ENCODE assay signal across 9 mouse cellular contexts in the genomic region with DNA sequence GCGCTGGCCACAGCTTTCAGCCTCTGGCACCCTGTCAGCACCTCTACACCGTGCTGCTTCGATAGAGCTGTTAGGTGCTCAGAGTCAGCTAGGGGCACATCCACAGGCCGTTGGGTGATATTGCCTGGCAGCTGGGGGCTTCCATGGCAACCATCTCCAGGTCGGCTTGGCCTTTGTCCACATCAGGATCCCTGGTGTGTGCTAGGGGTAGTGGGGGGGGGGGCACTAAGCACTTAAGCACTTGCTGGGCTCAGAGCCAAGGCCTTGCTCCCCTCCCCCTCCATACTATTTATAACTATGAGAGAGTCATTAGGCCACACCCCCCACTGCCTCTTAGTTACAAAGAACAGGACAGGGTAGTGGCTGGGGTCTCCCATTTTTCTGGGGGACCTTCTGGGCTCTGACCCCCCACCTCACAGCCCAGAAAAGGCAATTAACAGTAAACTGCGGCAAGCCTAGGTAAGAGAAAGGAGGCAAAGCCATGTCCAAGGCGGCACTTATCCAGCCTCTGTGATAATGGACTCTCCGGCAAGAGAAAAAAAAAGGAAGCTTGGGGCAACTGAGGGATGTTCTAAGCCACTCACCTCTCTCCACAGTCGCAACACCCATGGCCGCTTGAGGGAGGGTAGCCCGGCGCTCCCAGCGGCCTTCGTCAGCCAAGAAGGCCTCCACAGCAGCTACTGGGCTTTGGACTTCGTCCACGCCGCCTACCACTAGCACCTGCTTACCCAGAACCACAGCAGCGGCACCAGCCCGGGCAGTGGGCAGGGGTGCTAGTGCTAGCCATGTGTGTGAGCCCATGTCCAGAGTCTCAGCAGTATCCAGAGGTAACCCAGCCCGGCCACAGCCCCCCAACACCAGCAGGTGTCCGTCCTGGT. TPM values are rescaled to one million over a fixed set of nuclear protein-coding genes. Genes with fewer than 3 reads are reported as not detected.
DNase-seq lines count a peak whose midpoint lies in the region; ATAC-seq and TF ChIP-seq lines count a peak whose summit lies in the region.
"Had no signal": no experiment of that assay in that cellular context is flagged by ENCODE, and none has a peak within 500 bp of the region (broad histone marks: within the 10 kb centered on the region; RNA-seq: fewer than 3 reads in every experiment).

No protein-coding gene starts in this region.

- 45% methylated on average over 21 of the region's 21 CpGs for WGBS in forebrain, embryonic 13.5 days
- WGBS in intestine, embryonic 16.5 days, result 59% methylated on average over 21 of the region's 21 CpGs
- WGBS in lung, postnatal 0 days, result 48% methylated on average over 21 of the region's 21 CpGs

- DNase-seq in left cerebral cortex, adult 18-20 months (ENCODE audit: low spot score in 2 of 2), result peak; percentile 60 to 72
- DNase-seq in left cerebral cortex, adult 11 months (ENCODE audit: low spot score), result no peak
- peak; percentile 55 for DNase-seq in lung, postnatal 0 days (ENCODE audit: low spot score)
- DNase-seq in retina, postnatal 7 days (ENCODE audit: low read depth, low spot score), result peak; percentile 87
- DNase-seq in layer of hippocampus, adult 11-12 months (ENCODE audit: low spot score), result no peak

- peaks cover 20% of the 10 kb centered on the region for H3K36me3 ChIP-seq in forebrain, embryonic 13.5 days (ENCODE audit: poor library complexity, severe bottlenecking)
- H3K36me3 ChIP-seq in intestine, embryonic 16.5 days (ENCODE audit: control insufficient read depth, insufficient read depth, low read length), result no peaks in the 10 kb centered on the region; the same call in 1 of the 2 replicates
- H3K36me3 ChIP-seq in lung, postnatal 0 days (ENCODE audit: insufficient read depth, low read length), result 0 out of 2 replicates have a peak, but pooled peaks cover 3% of the 10 kb centered on the region

- peak overlapping the region; percentile 62 for H3K4me3 ChIP-seq in forebrain, embryonic 13.5 days
- peak overlapping the region; percentile 66 for H3K4me3 ChIP-seq in intestine, embryonic 16.5 days (ENCODE audit: low read length)
- H3K4me3 ChIP-seq in lung, postnatal 0 days (ENCODE audit: low read depth, low read length), result no peak overlapping the region

- peak overlapping the region; percentile 96 for H3K27ac ChIP-seq in forebrain, embryonic 13.5 days
- peak overlapping the region; percentile 66 for H3K27ac ChIP-seq in intestine, embryonic 16.5 days (ENCODE audit: low read length)
- H3K27ac ChIP-seq in lung, postnatal 0 days (ENCODE audit: low read length), result no peak overlapping the region

- H3K4me2 ChIP-seq in forebrain, embryonic 13.5 days, result peak overlapping the region; percentile 85
- peak overlapping the region; percentile 98 for H3K4me2 ChIP-seq in intestine, embryonic 16.5 days (ENCODE audit: low read depth, low read length)
- H3K4me2 ChIP-seq in lung, postnatal 0 days (replicated peaks; ENCODE audit: low read depth, low read length), result 0 out of 2 replicates have a peak overlapping the region, but pooled peaks have one; percentile 17

- ATAC-seq in forebrain, embryonic 13.5 days, result peak; percentile 52; the same call in 1 of the 2 replicates
- ATAC-seq in intestine, embryonic 16.5 days, result peak; percentile 39
- ATAC-seq in lung, postnatal 0 days, result peak; percentile 47
- ATAC-seq in erythroid progenitor cell, adult 5-6 weeks (replicated peaks; ENCODE audit: low FRiP score, poor library complexity, severe bottlenecking), result no peak

- H3K4me1 ChIP-seq in forebrain, embryonic 13.5 days, result peaks cover 52% of the 10 kb centered on the region
- H3K4me1 ChIP-seq in intestine, embryonic 16.5 days (ENCODE audit: control insufficient read depth, insufficient read depth, low read length), result peaks cover 30% of the 10 kb centered on the region
- peaks cover 19% of the 10 kb centered on the region; the same call in 1 of the 2 replicates for H3K4me1 ChIP-seq in lung, postnatal 0 days (ENCODE audit: insufficient read depth, low read depth, low read length)

- no peak for TF ChIP-seq CTCF in lung, postnatal 0 days (IDR thresholded peaks at IDR 0.05)

- no peaks in the 10 kb centered on the region for H3K27me3 ChIP-seq in forebrain, embryonic 13.5 days
- H3K27me3 ChIP-seq in intestine, embryonic 16.5 days (replicated peaks; ENCODE audit: control insufficient read depth, insufficient read depth, low read length), result no peaks in the 10 kb centered on the region
- no peaks in the 10 kb centered on the region for H3K27me3 ChIP-seq in lung, postnatal 0 days (replicated peaks; ENCODE audit: insufficient read depth, low read length)

- TF ChIP-seq EP300 in lung, postnatal 0 days (IDR thresholded peaks at IDR 0.05), result no peak

- peak overlapping the region; percentile 81 for H3K9ac ChIP-seq in forebrain, embryonic 13.5 days
- peak overlapping the region; percentile 46; the same call in 1 of the 2 replicates for H3K9ac ChIP-seq in intestine, embryonic 16.5 days (ENCODE audit: low read depth, low read length)
- no peak overlapping the region for H3K9ac ChIP-seq in lung, postnatal 0 days (replicated peaks; ENCODE audit: low read depth)

- no peaks in the 10 kb centered on the region for H3K9me3 ChIP-seq in forebrain, embryonic 13.5 days (replicated peaks)
- H3K9me3 ChIP-seq in intestine, embryonic 16.5 days (ENCODE audit: control insufficient read depth, low read length), result no peaks in the 10 kb centered on the region
- no peaks in the 10 kb centered on the region for H3K9me3 ChIP-seq in lung, postnatal 0 days (ENCODE audit: low read length)

RNA-seq across cellular contexts. Expression of gene Ccdc71, which starts 9.8 kb away (rescaled TPM):
- 10 to 100 TPM; 37.9 to 39.9 TPM for total RNA-seq in left cerebral cortex, adult 18-20 months (2021)
- polyA plus RNA-seq in forebrain, embryonic 13.5 days (2015; fragmentation: Nextera tagmentation; extraction: Ambion mirVana), result 50.1 and 53.8 TPM in 2 replicates
- 49.2 and 53.5 TPM in 2 replicates for polyA plus RNA-seq in intestine, embryonic 16.5 days (2015; fragmentation: Nextera tagmentation; extraction: Ambion mirVana)
- 42.1 and 44.3 TPM in 2 replicates for polyA plus RNA-seq in lung, postnatal 0 days (2015; fragmentation: Nextera tagmentation; extraction: Ambion mirVana)
- 3.4 and 23.4 TPM in 2 replicates for total RNA-seq in erythroid progenitor cell, adult 5-6 weeks (2015; ENCODE audit: low replicate concordance)
- total RNA-seq in erythroid progenitor cell, adult 5-6 weeks (2017; ENCODE audit: low replicate concordance), result 9.5 and 14.6 TPM in 2 replicates

RNA-seq across cellular contexts. Expression of gene Klhdc8b, which starts 10.8 kb away (rescaled TPM):
- total RNA-seq in left cerebral cortex, adult 18-20 months (2021), result 10 to 100 TPM; 40.3 to 44.7 TPM
- 54.1 and 63.9 TPM in 2 replicates for polyA plus RNA-seq in forebrain, embryonic 13.5 days (2015; fragmentation: Nextera tagmentation; extraction: Ambion mirVana)
- polyA plus RNA-seq in intestine, embryonic 16.5 days (2015; fragmentation: Nextera tagmentation; extraction: Ambion mirVana), result 44.7 and 49.6 TPM in 2 replicates
- 60.5 and 77.6 TPM in 2 replicates for polyA plus RNA-seq in lung, postnatal 0 days (2015; fragmentation: Nextera tagmentation; extraction: Ambion mirVana)
- total RNA-seq in erythroid progenitor cell, adult 5-6 weeks (2015; ENCODE audit: low replicate concordance), result 2.5 and 2.9 TPM in 2 replicates
- total RNA-seq in erythroid progenitor cell, adult 5-6 weeks (2017; ENCODE audit: low replicate concordance), result 5.4 TPM in 1 of 2 replicates, not detected in the other

RNA-seq across cellular contexts. Expression of gene BC048562, which starts 14.2 kb away (rescaled TPM):
- total RNA-seq in left cerebral cortex, adult 18-20 months (2021), result not detected
- polyA plus RNA-seq in forebrain, embryonic 13.5 days (2015; fragmentation: Nextera tagmentation; extraction: Ambion mirVana), result not detected in 2 replicates
- not detected in 2 replicates for polyA plus RNA-seq in intestine, embryonic 16.5 days (2015; fragmentation: Nextera tagmentation; extraction: Ambion mirVana)
- polyA plus RNA-seq in lung, postnatal 0 days (2015; fragmentation: Nextera tagmentation; extraction: Ambion mirVana), result not detected in 2 replicates
- total RNA-seq in erythroid progenitor cell, adult 5-6 weeks (2015; ENCODE audit: low replicate concordance), result not detected in 2 replicates
- not detected in 2 replicates for total RNA-seq in erythroid progenitor cell, adult 5-6 weeks (2017; ENCODE audit: low replicate concordance)
- total RNA-seq: layer of hippocampus, postnatal 10 days had no signal

RNA-seq across cellular contexts. Expression of gene Ccdc36, which starts 22.2 kb away (rescaled TPM):
- under 1 TPM; 0.23 TPM for total RNA-seq in left cerebral cortex, adult 18-20 months (2021)
- 1.1 and 1.2 TPM in 2 replicates for polyA plus RNA-seq in forebrain, embryonic 13.5 days (2015; fragmentation: Nextera tagmentation; extraction: Ambion mirVana)
- 1.1 TPM in 2 replicates for polyA plus RNA-seq in intestine, embryonic 16.5 days (2015; fragmentation: Nextera tagmentation; extraction: Ambion mirVana)
- 0.31 and 0.56 TPM in 2 replicates for polyA plus RNA-seq in lung, postnatal 0 days (2015; fragmentation: Nextera tagmentation; extraction: Ambion mirVana)
- total RNA-seq in erythroid progenitor cell, adult 5-6 weeks (2015; ENCODE audit: low replicate concordance), result not detected in 2 replicates
- 1.1 TPM in 1 of 2 replicates, not detected in the other for total RNA-seq in erythroid progenitor cell, adult 5-6 weeks (2017; ENCODE audit: low replicate concordance)

RNA-seq across cellular contexts. Expression of gene Lamb2, which starts 29.0 kb away (rescaled TPM):
- total RNA-seq in left cerebral cortex, adult 18-20 months (2021), result 10 to 100 TPM; 27.0 to 37.8 TPM
- 18.7 and 22.9 TPM in 2 replicates for polyA plus RNA-seq in forebrain, embryonic 13.5 days (2015; fragmentation: Nextera tagmentation; extraction: Ambion mirVana)
- 26.6 and 33.6 TPM in 2 replicates for polyA plus RNA-seq in intestine, embryonic 16.5 days (2015; fragmentation: Nextera tagmentation; extraction: Ambion mirVana)
- 54.8 and 55.2 TPM in 2 replicates for polyA plus RNA-seq in lung, postnatal 0 days (2015; fragmentation: Nextera tagmentation; extraction: Ambion mirVana)
- not detected in 2 replicates for total RNA-seq in erythroid progenitor cell, adult 5-6 weeks (2015; ENCODE audit: low replicate concordance)
- total RNA-seq in erythroid progenitor cell, adult 5-6 weeks (2017; ENCODE audit: low replicate concordance), result not detected in 2 replicates

Comparison
In these comparisons a context has a peak if more than half of its experiments do, and no peak if none do; other contexts are left out.
1. DNase-seq: peak in left cerebral cortex, adult 18-20 months (2 of 2), lung, postnatal 0 days (single experiment) and retina, postnatal 7 days (single experiment); none in left cerebral cortex, adult 11 months (single experiment) and layer of hippocampus, adult 11-12 months (single experiment).
2. H3K4me2 ChIP-seq: peak in every context shown above with its lines; median percentile 98 in intestine, embryonic 16.5 days; 85 in forebrain, embryonic 13.5 days; 17 in lung, postnatal 0 days.